Mouse (Mus musculus) heart, adult 2 months (tissue): Measurements from ENCODE around the gene Iqschfp.

Experiments
- CTCF ChIP-seq: fragments of 200-600 bp; IDR thresholded peaks from 2 replicates; pipeline ENCODE4 v1.8.1; 2022; ENCODE audit warnings: antibody characterized with exemption, mild to moderate bottlenecking, moderate library complexity
- EP300 ChIP-seq: fragments of 200-500 bp; IDR thresholded peaks from 2 replicates; pipeline ENCODE4 v1.6.1; 2011; ENCODE audit warnings: low read depth, low read length, control low read depth; ENCODE audit not compliant: insufficient read depth
- POLR2A ChIP-seq: fragments of 200-500 bp; IDR thresholded peaks from 2 replicates; pipeline ENCODE4 v1.6.1; 2011; ENCODE audit warnings: mild to moderate bottlenecking, low read depth, low read length, control low read depth; ENCODE audit not compliant: insufficient read depth

GRCm38 (mm10) chr3:68085024-68085423 lies 193.0 kb downstream of the Iqschfp start:
- no peak for TF ChIP-seq CTCF
- TF ChIP-seq EP300 = no peak
- no peak for TF ChIP-seq POLR2A
